Comparison of ENCODE assay signal across 17 mouse cellular contexts in the genomic region with DNA sequence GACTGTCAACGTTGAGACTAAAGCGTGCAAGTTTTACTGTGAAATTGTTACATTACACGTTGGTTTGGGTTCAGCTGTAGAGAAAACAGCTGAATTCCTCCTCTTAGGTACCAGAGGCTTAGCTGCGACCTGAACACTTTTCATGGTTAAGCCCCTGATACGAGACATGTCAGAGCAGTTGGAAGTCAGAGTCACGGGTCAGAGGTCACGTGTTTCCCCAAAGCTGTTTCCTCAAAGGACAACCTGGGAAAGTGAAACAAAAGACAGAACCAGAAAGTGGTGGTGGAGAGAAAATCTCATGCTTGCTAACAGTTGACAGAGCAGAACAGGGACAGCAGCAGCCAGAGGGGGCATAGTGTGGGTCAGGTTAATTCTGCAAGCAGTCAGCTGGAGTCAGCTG. TPM values are rescaled to one million over a fixed set of nuclear protein-coding genes. Genes with fewer than 3 reads are reported as not detected.
DNase-seq lines count a peak whose midpoint lies in the region; ATAC-seq and TF ChIP-seq lines count a peak whose summit lies in the region.
"Had no signal": no experiment of that assay in that cellular context is flagged by ENCODE, and none has a peak within 500 bp of the region (broad histone marks: within the 10 kb centered on the region; RNA-seq: fewer than 3 reads in every experiment).

No protein-coding gene starts in this region.

- H3K36me3 ChIP-seq in C2C12 (ENCODE audit: control insufficient read depth, insufficient read depth), result no peaks in the 10 kb centered on the region
- no peaks in the 10 kb centered on the region for H3K36me3 ChIP-seq in limb, embryonic 10.5 days
- no peaks in the 10 kb centered on the region for H3K36me3 ChIP-seq in forebrain, embryonic 12.5 days (replicated peaks)
- H3K36me3 ChIP-seq: heart, embryonic 12.5 days; hindbrain, embryonic 10.5 days had no signal

- H3K4me1 ChIP-seq in bone marrow, adult 2 months (ENCODE audit: control insufficient read depth, insufficient read depth, low read length), result peaks cover 5% of the 10 kb centered on the region
- peaks cover 33% of the 10 kb centered on the region for H3K4me1 ChIP-seq in limb, embryonic 10.5 days
- H3K4me1 ChIP-seq in forebrain, embryonic 12.5 days, result peaks cover 21% of the 10 kb centered on the region

- 54% methylated on average over 7 of the region's 7 CpGs for WGBS in bone marrow, adult 2 months
- 71% methylated on average over 7 of the region's 7 CpGs for WGBS in limb, embryonic 10.5 days
- 66% methylated on average over 7 of the region's 7 CpGs for WGBS in forebrain, embryonic 12.5 days

- no peak for TF ChIP-seq CTCF in C2C12 (IDR thresholded peaks at IDR 0.05; ENCODE audit: control insufficient read depth, insufficient read depth, insufficient read length)
- no peak for TF ChIP-seq CTCF in bone marrow, adult 2 months (IDR thresholded peaks at IDR 0.05; ENCODE audit: control insufficient read depth, insufficient read depth, low read length)

- no peaks in the 10 kb centered on the region for H3K27me3 ChIP-seq in C2C12 (ENCODE audit: control insufficient read depth, insufficient read depth, insufficient read length)
- no peaks in the 10 kb centered on the region for H3K27me3 ChIP-seq in limb, embryonic 10.5 days (ENCODE audit: low read depth, poor library complexity, severe bottlenecking)
- H3K27me3 ChIP-seq in forebrain, embryonic 12.5 days, result no peaks in the 10 kb centered on the region

- TF ChIP-seq POLR2A in bone marrow, adult 2 months (IDR thresholded peaks at IDR 0.05; ENCODE audit: borderline replicate concordance, control insufficient read depth, low read depth, low read length), result no peak

- no peak for ATAC-seq in forebrain, embryonic 12.5 days (ENCODE audit: low FRiP score)
- ATAC-seq: forebrain, embryonic 16.5 days; intestine, embryonic 16.5 days had no signal

- no peaks in the 10 kb centered on the region for H3K79me2 ChIP-seq in C2C12 (ENCODE audit: control insufficient read depth, insufficient read depth)

- no peak overlapping the region for H3K4me3 ChIP-seq in C2C12 (ENCODE audit: insufficient read depth, poor library complexity, severe bottlenecking)
- H3K4me3 ChIP-seq in bone marrow, adult 2 months (replicated peaks; ENCODE audit: control insufficient read depth, low read depth, low read length), result no peak overlapping the region
- H3K4me3 ChIP-seq in limb, embryonic 10.5 days, result no peak overlapping the region
- no peak overlapping the region for H3K4me3 ChIP-seq in forebrain, embryonic 12.5 days (replicated peaks)
- H3K4me3 ChIP-seq: heart, embryonic 12.5 days; hindbrain, embryonic 10.5 days had no signal

- no peaks in the 10 kb centered on the region for H3K9me3 ChIP-seq in limb, embryonic 10.5 days (replicated peaks)
- no peaks in the 10 kb centered on the region for H3K9me3 ChIP-seq in forebrain, embryonic 12.5 days
- H3K9me3 ChIP-seq: heart, embryonic 12.5 days; hindbrain, embryonic 10.5 days had no signal

- no peak for DNase-seq in limb, embryonic 10.5 days (ENCODE audit: low spot score)
- DNase-seq in spleen, adult 12 weeks (ENCODE audit: low spot score), result no peak
- no peak for DNase-seq in cerebellum, postnatal 14 days
- DNase-seq in left cerebral cortex, adult 8-10 months (ENCODE audit: low spot score in 2 of 2), result no peak
- DNase-seq: adrenal gland, postnatal 10 days; cerebellum, adult 11-12 months; cerebellum, adult 9-10 months; cerebellum, postnatal 36 days; gastrocnemius, postnatal 14 days had no signal

- no peak overlapping the region for H3K9ac ChIP-seq in forebrain, embryonic 12.5 days
- H3K9ac ChIP-seq: heart, embryonic 12.5 days; hindbrain, embryonic 14.5 days had no signal

- H3K4me2 ChIP-seq in forebrain, embryonic 12.5 days, result no peak overlapping the region
- H3K4me2 ChIP-seq: heart, embryonic 12.5 days; hindbrain, embryonic 14.5 days had no signal

- no peaks in the 10 kb centered on the region for H3K79me3 ChIP-seq in C2C12 (ENCODE audit: low read depth)

- peak overlapping the region; percentile 15; the same call in 1 of the 2 replicates for H3K27ac ChIP-seq in bone marrow, adult 2 months (ENCODE audit: control insufficient read depth, insufficient read depth, low read depth, low read length, poor library complexity)
- H3K27ac ChIP-seq in limb, embryonic 10.5 days, result 0 out of 2 replicates have a peak overlapping the region, but pooled peaks have one; percentile 20
- H3K27ac ChIP-seq in forebrain, embryonic 12.5 days, result no peak overlapping the region
- H3K27ac ChIP-seq: hindbrain, embryonic 10.5 days; hindbrain, embryonic 14.5 days had no signal

- peak overlapping the region; percentile 16 for H3ac ChIP-seq in C2C12 (ENCODE audit: control insufficient read depth, insufficient read length, low read depth)

TF ChIP-seq in C2C12, 6 proteins besides CTCF, POLR2A, EP300 and RAD21:
- TF ChIP-seq FOSL1 (IDR thresholded peaks at IDR 0.05; ENCODE audit: insufficient read depth, low read length, poor library complexity, severe bottlenecking) (no peak), MYOD1 (IDR thresholded peaks at IDR 0.05; ENCODE audit: control insufficient read depth, insufficient read length, low read depth) (no peak), MAX (IDR thresholded peaks at IDR 0.05) (no peak), MYOG (IDR thresholded peaks at IDR 0.05; ENCODE audit: control insufficient read depth, extremely low read depth, insufficient read length) (no peak), CEBPB (IDR thresholded peaks at IDR 0.05; ENCODE audit: low read depth) (no peak), USF1 (IDR thresholded peaks at IDR 0.05; ENCODE audit: low read depth) (no peak)

RNA-seq across cellular contexts. Expression of a gene that starts 17.7 kb away (rescaled TPM):
- polyA plus RNA-seq in C2C12 (2012; fragmentation: generic; extraction: Trizol), result 22.7 TPM
- polyA plus RNA-seq in bone marrow, adult 2 months (2011; ENCODE audit: insufficient read depth, insufficient read length, low replicate concordance, missing spikeins), result 5.3 and 17.9 TPM in 2 replicates
- 6.7 and 7.3 TPM in 2 replicates for polyA plus RNA-seq in limb, embryonic 10.5 days (2016; fragmentation: Nextera tagmentation; extraction: Ambion mirVana)
- polyA plus RNA-seq in forebrain, embryonic 12.5 days (2016; fragmentation: Nextera tagmentation; extraction: Ambion mirVana), result 7.6 and 7.9 TPM in 2 replicates
- 10 to 100 TPM; 46.1 to 56.0 (median 49.3) TPM for total RNA-seq in left cerebral cortex, adult 8-10 months (2022)
